Mouse (Mus musculus) colon, adult 2 months (tissue): ENCODE results near the gene Smyd3. TPM values are rescaled to one million over a fixed set of nuclear protein-coding genes. Genes with fewer than 3 reads are reported as not detected.

Experiments used
- polyA plus RNA-seq: library from polyadenylated mRNA; depleted of rRNA; stranded (reverse); fragments of >200 nt; gene quantifications from 2 replicates; pipeline ENCODE4 v1.2.3, GENCODE M21; 2012; rRNA removed

Gene Smyd3
- 2.2 and 2.8 TPM in 2 replicates for polyA plus RNA-seq

GRCm38 (mm10) chr1:179517713-179518465 is at the start of gene Smyd3:
Gene Smyd3, minus strand, starts transcription at chr1:179518041.

GRCm38 (mm10) chr1:179545768-179546550 is 28.1 kb upstream of the Smyd3 start, which contains the start of the genes Tfb2m and Cnst:
Gene Tfb2m, minus strand, starts transcription at chr1:179546267.
Gene Cnst, plus strand, starts transcription at chr1:179546370.

Other genes with a start within 250 kb of the Smyd3 start
- gene Tfb2m, start 28.2 kb upstream of the Smyd3 start, polyA plus RNA-seq = 5.6 and 6.9 TPM in 2 replicates
- gene Cnst, start 28.3 kb upstream of the Smyd3 start, polyA plus RNA-seq = 20.8 and 21.3 TPM in 2 replicates
- gene Sccpdh, start 150.2 kb upstream of the Smyd3 start, polyA plus RNA-seq = 3.5 TPM in 2 replicates
- not detected in 2 replicates for gene Kif28, start 227.2 kb upstream of the Smyd3 start, polyA plus RNA-seq